Mouse (Mus musculus) embryonic fibroblast, embryonic 13.5 days (primary cell): ENCODE results near the gene Prkcq.

Experiments used
- CTCF ChIP-seq: IDR thresholded peaks from 2 replicates; pipeline ENCODE4 v1.5.1; 2011; ENCODE audit warnings: mild to moderate bottlenecking, control low read depth, low read length, moderate library complexity, borderline replicate concordance; ENCODE audit not compliant: insufficient read depth
- POLR2A ChIP-seq: IDR thresholded peaks from 2 replicates; pipeline ENCODE4 v1.6.1; 2011; ENCODE audit warnings: low read depth, mild to moderate bottlenecking, control low read depth, low read length, moderate library complexity

- TF ChIP-seq POLR2A (no peak), CTCF (no peak)
These were observed 150.5 kb downstream of the Prkcq start for GRCm38 (mm10) chr2:11322396-11322795.
